Mouse (Mus musculus) frontal cortex, adult (tissue): ENCODE results near the gene Itfg2.
A peak's percentile ranks its signal among the peaks of the same experiment; 100 is the strongest.
"Not testable (repeated sequence)": the region's sequence is repeated elsewhere in the genome, so short reads cannot be mapped to it uniquely, and the experiment has no call there.

Experiments
- ATAC-seq: cut with Nextera tagmentation; 2 replicates; pipeline ENCODE4 v1.9.2; 2017; ENCODE audit warnings: mild to moderate bottlenecking, moderate library complexity, mixed read lengths; ENCODE audit not compliant: low TSS enrichment

The Itfg2 gene

GRCm38 (mm10) chr6:128383752-128384151 lies 41.0 kb downstream of the Itfg2 start:
- ATAC-seq = no peak

- ATAC-seq = no peak
These were observed 43.5 kb downstream of the Itfg2 start for GRCm38 (mm10) chr6:128381254-128381653.

- not testable (repeated sequence) for ATAC-seq
These were observed 44.0 kb downstream of the Itfg2 start for GRCm38 (mm10) chr6:128380594-128381167.

- no peak for ATAC-seq
These were observed 45.1 kb downstream of the Itfg2 start for GRCm38 (mm10) chr6:128379636-128380035.

- ATAC-seq = no peak
These were observed 48.2 kb downstream of the Itfg2 start for GRCm38 (mm10) chr6:128376371-128377085.

GRCm38 (mm10) chr6:128375192-128375591 lies 49.5 kb downstream of the Itfg2 start, which contains the start of the genes Tex52 and Gm44596:
Gene Tex52, plus strand, starts transcription at chr6:128375456.
Gene Gm44596, plus strand, starts transcription at chr6:128375503.
- ATAC-seq = peak; percentile 90

GRCm38 (mm10) chr6:128370040-128370439 lies 54.7 kb downstream of the Itfg2 start:
- no peak for ATAC-seq

- ATAC-seq = no peak
These were observed 58.3 kb downstream of the Itfg2 start for GRCm38 (mm10) chr6:128366466-128366865.

GRCm38 (mm10) chr6:128364721-128365120 lies 60.0 kb downstream of the Itfg2 start:
- ATAC-seq = no peak

GRCm38 (mm10) chr6:128363007-128363825 lies 61.5 kb downstream of the Itfg2 start:
- no peak for ATAC-seq

- peak; percentile 79 for ATAC-seq
These were observed 62.2 kb downstream of the Itfg2 start, which contains the start of the genes Rhno1 and Foxm1 for GRCm38 (mm10) chr6:128362381-128363006. Gene Rhno1, minus strand, starts transcription at chr6:128362911. Gene Foxm1, plus strand, starts transcription at chr6:128362967.

- ATAC-seq = no peak
These were observed 62.8 kb downstream of the Itfg2 start for GRCm38 (mm10) chr6:128361901-128362300.
